Mouse (Mus musculus) forebrain, embryonic 15.5 days (tissue): Measurements from ENCODE around the gene Apbb2. TPM values are rescaled to one million over a fixed set of nuclear protein-coding genes. Genes with fewer than 3 reads are reported as not detected.

Experiments used
- ATAC-seq: fragments of 200-750 bp; cut with Nextera tagmentation; replicated peaks from 2 replicates; pipeline ENCODE4 v1.8.0; 2017; ENCODE audit warnings: mild to moderate bottlenecking, moderate TSS enrichment, moderate library complexity
- H3K27ac ChIP-seq: fragments of 300-500 bp; sonication (generic); replicated peaks from 2 replicates; pipeline ENCODE4 v1.5.1; 2015; ENCODE audit warnings: mild to moderate bottlenecking, inconsistent platforms
- H3K27me3 ChIP-seq: fragments of 300-500 bp; sonication (generic); 2 replicates; pipeline ENCODE4 v1.6.1; 2015; ENCODE audit warnings: inconsistent platforms
- H3K36me3 ChIP-seq: fragments of 300-500 bp; sonication (generic); 2 replicates; pipeline ENCODE4 v1.6.1; 2015; ENCODE audit warnings: mild to moderate bottlenecking, inconsistent platforms
- H3K4me1 ChIP-seq: fragments of 300-500 bp; sonication (generic); 2 replicates; pipeline ENCODE4 v1.6.1; 2015; ENCODE audit warnings: inconsistent platforms
- H3K4me2 ChIP-seq: fragments of 300-500 bp; sonication (generic); replicated peaks from 2 replicates; pipeline ENCODE4 v1.6.1; 2015; ENCODE audit warnings: mild to moderate bottlenecking, inconsistent platforms
- H3K4me3 ChIP-seq: fragments of 300-500 bp; sonication (generic); 2 replicates; pipeline ENCODE4 v1.5.1; 2015; ENCODE audit warnings: mild to moderate bottlenecking, inconsistent platforms
- H3K9ac ChIP-seq: fragments of 300-500 bp; sonication (generic); replicated peaks from 2 replicates; pipeline ENCODE4 v1.6.1; 2015; ENCODE audit warnings: mild to moderate bottlenecking, inconsistent platforms
- H3K9me3 ChIP-seq: fragments of 300-500 bp; sonication (generic); 2 replicates; pipeline ENCODE4 v1.6.1; 2016; ENCODE audit warnings: inconsistent platforms
- WGBS: fragments of 180-500 bp; shearing (Covaris S2); methylation state at CpG from one replicate; pipeline ENCODE4 v1.1.7; 2015; ENCODE audit warnings: mixed read lengths; 5-methylcytosine and 5-hydroxymethylcytosine counted together
- polyA plus RNA-seq: library from polyadenylated mRNA; unstranded; fragments of >200 nt; fragmentation: Nextera tagmentation; extraction: Ambion mirVana; gene quantifications from 2 replicates; pipeline ENCODE4 v1.2.1, GENCODE M21; 2015

The Apbb2 gene
- polyA plus RNA-seq, 1 experiment from 2014 or later: 85.8 TPM

- H3K9ac ChIP-seq: no peak overlapping the region
- H3K9me3 ChIP-seq: no peaks in the 10 kb centered on the region
- no peaks in the 10 kb centered on the region for H3K36me3 ChIP-seq
- H3K4me3 ChIP-seq: no peak overlapping the region
- H3K4me1 ChIP-seq: peaks cover 3% of the 10 kb centered on the region; the same call in 1 of the 2 replicates
- no peak for ATAC-seq
- no peak overlapping the region for H3K4me2 ChIP-seq
- no peak overlapping the region for H3K27ac ChIP-seq
- no peaks in the 10 kb centered on the region for H3K27me3 ChIP-seq
- WGBS: 90% methylated on average over 8 of the region's 8 CpGs
These were observed 18.2 kb downstream of the Apbb2 start for GRCm38 (mm10) chr5:66600415-66600814.

GRCm38 (mm10) chr5:66599888-66600287, 18.7 kb downstream of the Apbb2 start:
- 85% methylated on average over 9 of the region's 9 CpGs for WGBS
- H3K9me3 ChIP-seq: no peaks in the 10 kb centered on the region
- H3K27me3 ChIP-seq: no peaks in the 10 kb centered on the region
- H3K4me3 ChIP-seq: no peak overlapping the region
- no peaks in the 10 kb centered on the region for H3K36me3 ChIP-seq
- H3K4me1 ChIP-seq: peaks cover 3% of the 10 kb centered on the region; the same call in 1 of the 2 replicates
- H3K9ac ChIP-seq: no peak overlapping the region
- no peak overlapping the region for H3K27ac ChIP-seq
- no peak overlapping the region for H3K4me2 ChIP-seq
- ATAC-seq: no peak

GRCm38 (mm10) chr5:66596296-66596695, 22.3 kb downstream of the Apbb2 start:
- WGBS: 80% methylated on average over 3 of the region's 3 CpGs
- H3K4me3 ChIP-seq: no peak overlapping the region
- H3K27ac ChIP-seq: no peak overlapping the region
- no peaks in the 10 kb centered on the region for H3K36me3 ChIP-seq
- no peak for ATAC-seq
- no peaks in the 10 kb centered on the region for H3K4me1 ChIP-seq
- no peaks in the 10 kb centered on the region for H3K9me3 ChIP-seq
- H3K27me3 ChIP-seq: no peaks in the 10 kb centered on the region
- no peak overlapping the region for H3K9ac ChIP-seq
- no peak overlapping the region for H3K4me2 ChIP-seq

- H3K9ac ChIP-seq: no peak overlapping the region
- H3K36me3 ChIP-seq: no peaks in the 10 kb centered on the region
- H3K4me1 ChIP-seq: no peaks in the 10 kb centered on the region
- no peak overlapping the region for H3K27ac ChIP-seq
- H3K4me3 ChIP-seq: no peak overlapping the region
- H3K4me2 ChIP-seq: no peak overlapping the region
- no peak for ATAC-seq
- H3K27me3 ChIP-seq: no peaks in the 10 kb centered on the region
- WGBS: 83% methylated on average over 14 of the region's 14 CpGs
- H3K9me3 ChIP-seq: no peaks in the 10 kb centered on the region
These were observed 23.7 kb downstream of the Apbb2 start for GRCm38 (mm10) chr5:66594881-66595280.

GRCm38 (mm10) chr5:66586236-66586745, 32.3 kb downstream of the Apbb2 start:
- 80% methylated on average over 6 of the region's 6 CpGs for WGBS
- H3K9me3 ChIP-seq: no peaks in the 10 kb centered on the region
- no peak overlapping the region for H3K9ac ChIP-seq
- H3K27ac ChIP-seq: peak overlapping the region; percentile 11; the same call in 1 of the 2 replicates
- no peak overlapping the region for H3K4me2 ChIP-seq
- no peaks in the 10 kb centered on the region for H3K36me3 ChIP-seq
- ATAC-seq: no peak
- H3K27me3 ChIP-seq: no peaks in the 10 kb centered on the region
- no peak overlapping the region for H3K4me3 ChIP-seq
- H3K4me1 ChIP-seq: no peaks in the 10 kb centered on the region

GRCm38 (mm10) chr5:66583019-66583406, 35.6 kb downstream of the Apbb2 start:
- Histone ChIP-seq H3K9ac (no peak overlapping the region), H3K9me3 (no peaks in the 10 kb centered on the region), H3K27me3 (no peaks in the 10 kb centered on the region), H3K4me1 (no peaks in the 10 kb centered on the region), H3K4me3 (no peak overlapping the region), H3K4me2 (no peak overlapping the region), H3K36me3 (no peaks in the 10 kb centered on the region), H3K27ac (no peak overlapping the region)
- no peak for ATAC-seq
- WGBS: 89% methylated on average over 4 of the region's 4 CpGs

GRCm38 (mm10) chr5:66582281-66583018, 36.1 kb downstream of the Apbb2 start:
- no peak overlapping the region for H3K9ac ChIP-seq
- H3K27ac ChIP-seq: no peak overlapping the region
- no peak overlapping the region for H3K4me3 ChIP-seq
- no peaks in the 10 kb centered on the region for H3K9me3 ChIP-seq
- WGBS: 89% methylated on average over 17 of the region's 17 CpGs
- no peaks in the 10 kb centered on the region for H3K36me3 ChIP-seq
- no peak for ATAC-seq
- no peaks in the 10 kb centered on the region for H3K4me1 ChIP-seq
- no peaks in the 10 kb centered on the region for H3K27me3 ChIP-seq
- H3K4me2 ChIP-seq: no peak overlapping the region

GRCm38 (mm10) chr5:66579066-66579465, 39.5 kb downstream of the Apbb2 start:
- H3K4me1 ChIP-seq: peaks cover 7% of the 10 kb centered on the region
- no peak for ATAC-seq
- H3K4me3 ChIP-seq: no peak overlapping the region
- 83% methylated on average over 4 of the region's 4 CpGs for WGBS
- no peaks in the 10 kb centered on the region for H3K9me3 ChIP-seq
- H3K36me3 ChIP-seq: no peaks in the 10 kb centered on the region
- H3K27me3 ChIP-seq: no peaks in the 10 kb centered on the region
- no peak overlapping the region for H3K4me2 ChIP-seq
- H3K9ac ChIP-seq: no peak overlapping the region
- no peak overlapping the region for H3K27ac ChIP-seq

- ATAC-seq: 0 out of 2 replicates have a peak, but pooled peaks have one; percentile 41
- Histone ChIP-seq H3K4me1 (peaks cover 7% of the 10 kb centered on the region), H3K4me2 (no peak overlapping the region), H3K27me3 (no peaks in the 10 kb centered on the region), H3K9me3 (no peaks in the 10 kb centered on the region), H3K4me3 (no peak overlapping the region), H3K9ac (no peak overlapping the region), H3K36me3 (no peaks in the 10 kb centered on the region), H3K27ac (no peak overlapping the region)
- 53% methylated on average over 9 of the region's 9 CpGs for WGBS
These were observed 42.3 kb downstream of the Apbb2 start for GRCm38 (mm10) chr5:66576299-66576698.

- Histone ChIP-seq H3K27me3 (no peaks in the 10 kb centered on the region), H3K9me3 (no peaks in the 10 kb centered on the region), H3K4me3 (no peak overlapping the region), H3K36me3 (no peaks in the 10 kb centered on the region), H3K9ac (no peak overlapping the region), H3K4me1 (peaks cover 7% of the 10 kb centered on the region), H3K27ac (no peak overlapping the region), H3K4me2 (no peak overlapping the region)
- WGBS: 69% methylated on average over 13 of the region's 13 CpGs
- no peak for ATAC-seq
These were observed 43.4 kb downstream of the Apbb2 start for GRCm38 (mm10) chr5:66575148-66575547.

GRCm38 (mm10) chr5:66573266-66573665, 45.3 kb downstream of the Apbb2 start:
- no peak overlapping the region for H3K4me3 ChIP-seq
- peak; percentile 71 for ATAC-seq
- WGBS: 14% methylated on average over 4 of the region's 4 CpGs
- H3K27me3 ChIP-seq: no peaks in the 10 kb centered on the region
- no peak overlapping the region for H3K27ac ChIP-seq
- H3K9ac ChIP-seq: no peak overlapping the region
- peaks cover 13% of the 10 kb centered on the region for H3K4me1 ChIP-seq
- no peak overlapping the region for H3K4me2 ChIP-seq
- H3K36me3 ChIP-seq: no peaks in the 10 kb centered on the region
- no peaks in the 10 kb centered on the region for H3K9me3 ChIP-seq

GRCm38 (mm10) chr5:66572086-66572855, 46.3 kb downstream of the Apbb2 start:
- Histone ChIP-seq H3K4me3 (no peak overlapping the region), H3K4me2 (no peak overlapping the region), H3K27me3 (no peaks in the 10 kb centered on the region), H3K4me1 (peaks cover 13% of the 10 kb centered on the region), H3K36me3 (no peaks in the 10 kb centered on the region), H3K27ac (0 out of 2 replicates have a peak overlapping the region, but pooled peaks have one; percentile 11), H3K9me3 (no peaks in the 10 kb centered on the region), H3K9ac (no peak overlapping the region)
- no peak for ATAC-seq
- WGBS: 76% methylated on average over 13 of the region's 13 CpGs
